Mouse (Mus musculus): ENCODE results near the gene Jmjd8.

DNA sequence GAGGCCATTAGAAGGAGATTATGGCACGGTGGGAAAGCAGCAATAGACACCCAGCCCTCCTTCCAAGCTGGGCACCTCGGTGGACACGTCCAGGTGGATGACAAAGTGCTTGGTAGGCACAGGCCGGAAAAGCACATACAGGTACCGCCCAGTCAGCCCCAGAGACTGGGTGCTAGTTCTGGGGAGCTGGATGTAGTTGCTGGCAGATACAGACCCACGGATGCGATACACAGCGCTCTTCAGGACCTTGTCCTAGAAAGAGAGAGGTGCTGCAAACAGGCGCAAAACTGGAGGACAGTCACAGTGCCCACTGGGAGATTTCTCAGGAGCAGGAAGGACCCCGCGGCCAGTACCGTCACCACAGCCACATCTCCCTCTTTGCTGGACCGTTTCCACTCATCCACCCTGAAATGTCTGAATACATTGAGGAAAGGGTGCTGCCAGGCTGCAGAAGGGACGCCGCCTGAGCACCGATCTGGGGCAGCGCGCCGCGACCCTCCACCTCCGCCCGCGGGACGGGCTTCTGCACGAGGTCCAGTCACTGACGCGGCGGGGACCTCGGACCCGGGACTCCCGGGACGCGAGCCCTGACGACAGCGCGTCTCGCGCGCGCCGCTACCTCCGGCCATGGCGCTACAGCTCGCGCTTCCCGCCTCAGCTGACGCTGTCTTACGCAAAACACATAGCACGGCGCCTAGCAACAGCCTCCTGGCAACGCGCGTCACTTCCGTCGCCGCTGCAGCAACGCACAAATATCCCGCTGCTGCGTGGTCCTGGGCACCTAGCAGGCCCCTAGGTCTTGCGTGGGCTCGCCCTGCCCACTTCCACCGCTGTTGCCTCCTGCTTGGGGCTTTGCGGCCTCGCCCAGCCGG lies 32.4 kb downstream of the Jmjd8 start, which contains the start of gene Wdr90:
- TF ChIP-seq CTCF (IDR thresholded peaks at IDR 0.05; ENCODE audit: control insufficient read depth, insufficient read depth, insufficient read length) (no peak), MYOG (IDR thresholded peaks at IDR 0.05; ENCODE audit: control insufficient read depth, extremely low read depth, insufficient read length) (no peak), CEBPB (IDR thresholded peaks at IDR 0.05; ENCODE audit: low read depth) (peak; percentile 83)
